8 mouse cellular contexts compared by ENCODE assay signal in the genomic region with DNA sequence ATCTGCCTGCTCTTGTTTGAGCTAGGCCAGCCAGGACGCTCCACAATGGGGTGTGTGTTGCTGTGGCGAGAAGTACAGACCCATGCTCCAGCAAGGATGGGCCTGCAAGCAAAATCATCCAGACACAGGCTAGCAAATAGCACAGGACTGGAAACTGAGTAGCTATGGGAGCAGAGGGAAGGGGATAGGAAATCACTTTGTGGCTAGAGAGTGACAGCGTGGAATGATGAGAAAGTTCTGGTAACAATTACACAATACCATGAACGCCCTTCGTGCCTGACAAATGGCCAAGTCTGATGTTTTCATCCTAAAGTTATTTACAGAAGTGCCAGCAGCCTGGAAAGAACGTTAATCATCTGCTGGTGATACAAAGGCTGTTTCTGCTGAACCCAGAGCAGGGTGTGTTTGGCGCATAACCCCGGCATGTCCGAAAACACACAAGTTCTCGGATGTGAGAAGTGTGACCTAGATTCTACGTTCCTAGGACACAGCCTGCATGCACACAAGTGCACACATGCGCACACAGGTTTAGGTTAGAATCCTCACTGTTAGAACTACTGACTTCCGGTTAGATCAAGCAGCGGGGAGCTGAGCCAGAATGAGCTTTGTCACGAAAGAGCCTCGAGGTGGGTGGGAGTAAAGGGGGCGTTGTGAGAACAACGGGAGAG. TPM values are rescaled to one million over a fixed set of nuclear protein-coding genes. Genes with fewer than 3 reads are reported as not detected.
A peak's percentile ranks its signal among the peaks of the same experiment; 100 is the strongest.
DNase-seq lines count a peak whose midpoint lies in the region; ATAC-seq and TF ChIP-seq lines count a peak whose summit lies in the region.

No protein-coding gene starts in this region.

- no peaks in the 10 kb centered on the region for H3K27me3 ChIP-seq in embryonic facial prominence, embryonic 13.5 days
- H3K27me3 ChIP-seq in hindbrain, embryonic 15.5 days, result no peaks in the 10 kb centered on the region
- H3K27me3 ChIP-seq in liver, embryonic 15.5 days, result no peaks in the 10 kb centered on the region
- no peaks in the 10 kb centered on the region for H3K27me3 ChIP-seq in stomach, postnatal 0 days (ENCODE audit: control insufficient read depth, insufficient read depth, low read length)

- H3K4me3 ChIP-seq in embryonic facial prominence, embryonic 13.5 days, result no peak overlapping the region
- no peak overlapping the region for H3K4me3 ChIP-seq in hindbrain, embryonic 15.5 days
- no peak overlapping the region for H3K4me3 ChIP-seq in liver, embryonic 15.5 days (replicated peaks)
- no peak overlapping the region for H3K4me3 ChIP-seq in stomach, postnatal 0 days (ENCODE audit: low read depth, low read length)

- ATAC-seq in frontal cortex, adult (ENCODE audit: low TSS enrichment), result peak; percentile 80
- ATAC-seq in embryonic facial prominence, embryonic 13.5 days (ENCODE audit: insufficient number of reproducible peaks, insufficient read depth, low FRiP score, low TSS enrichment, low read depth), result no peak
- ATAC-seq in hindbrain, embryonic 15.5 days (ENCODE audit: low FRiP score, low read depth), result no peak
- no peak for ATAC-seq in liver, embryonic 15.5 days (ENCODE audit: insufficient read depth)
- peak; percentile 68 for ATAC-seq in stomach, postnatal 0 days (ENCODE audit: low FRiP score, low TSS enrichment)

- 54% methylated on average over 18 of the region's 18 CpGs for WGBS in embryonic facial prominence, embryonic 13.5 days
- 54% methylated on average over 18 of the region's 18 CpGs for WGBS in hindbrain, embryonic 15.5 days
- 75% methylated on average over 18 of the region's 18 CpGs for WGBS in liver, embryonic 15.5 days (ENCODE audit: insufficient replicate concordance)
- WGBS in stomach, postnatal 0 days, result 18% methylated on average over 18 of the region's 18 CpGs

- peak overlapping the region; percentile 4; the same call in 1 of the 2 replicates for H3K9ac ChIP-seq in embryonic facial prominence, embryonic 13.5 days
- H3K9ac ChIP-seq in hindbrain, embryonic 15.5 days, result no peak overlapping the region
- H3K9ac ChIP-seq in liver, embryonic 15.5 days, result no peak overlapping the region
- H3K9ac ChIP-seq in stomach, postnatal 0 days (ENCODE audit: low read length), result 0 out of 2 replicates have a peak overlapping the region, but pooled peaks have one; percentile 35

- no peak overlapping the region for H3K4me2 ChIP-seq in embryonic facial prominence, embryonic 13.5 days
- no peak overlapping the region for H3K4me2 ChIP-seq in hindbrain, embryonic 15.5 days
- no peak overlapping the region for H3K4me2 ChIP-seq in liver, embryonic 15.5 days
- H3K4me2 ChIP-seq in stomach, postnatal 0 days (replicated peaks; ENCODE audit: low read depth), result peak overlapping the region; percentile 8; the same call in 1 of the 2 replicates

- no peak for TF ChIP-seq CTCF in stomach, postnatal 0 days (IDR thresholded peaks at IDR 0.05; ENCODE audit: low read depth)

- peak overlapping the region; percentile 74 for H3K27ac ChIP-seq in embryonic facial prominence, embryonic 13.5 days
- peak overlapping the region; percentile 2 for H3K27ac ChIP-seq in hindbrain, embryonic 15.5 days (replicated peaks)
- peak overlapping the region; percentile 31 for H3K27ac ChIP-seq in liver, embryonic 15.5 days (replicated peaks)
- H3K27ac ChIP-seq in stomach, postnatal 0 days (replicated peaks), result peak overlapping the region; percentile 90

- no peak for DNase-seq in frontal cortex, postnatal 14 days (ENCODE audit: low spot score in 2 of 2)
- peak; percentile 35 for DNase-seq in 416B (ENCODE audit: low read depth)
- no peak for DNase-seq in stomach, postnatal 0 days (ENCODE audit: low spot score)
- no peak for DNase-seq in c-Kit-positive CD71-positive TER-119-positive erythroid progenitor cells, embryonic 14.5 days (ENCODE audit: low spot score)

- H3K9me3 ChIP-seq in embryonic facial prominence, embryonic 13.5 days, result no peaks in the 10 kb centered on the region
- H3K9me3 ChIP-seq in hindbrain, embryonic 15.5 days, result no peaks in the 10 kb centered on the region
- no peaks in the 10 kb centered on the region for H3K9me3 ChIP-seq in liver, embryonic 15.5 days (replicated peaks)
- no peaks in the 10 kb centered on the region for H3K9me3 ChIP-seq in stomach, postnatal 0 days (ENCODE audit: control insufficient read depth, low read length)

- peaks cover 34% of the 10 kb centered on the region for H3K36me3 ChIP-seq in embryonic facial prominence, embryonic 13.5 days
- H3K36me3 ChIP-seq in hindbrain, embryonic 15.5 days, result 0 out of 2 replicates have a peak, but pooled peaks cover 4% of the 10 kb centered on the region
- peaks cover 77% of the 10 kb centered on the region for H3K36me3 ChIP-seq in liver, embryonic 15.5 days (replicated peaks)
- no peaks in the 10 kb centered on the region; the same call in 1 of the 2 replicates for H3K36me3 ChIP-seq in stomach, postnatal 0 days (ENCODE audit: control insufficient read depth, insufficient read depth, low read length)

- no peak for TF ChIP-seq EP300 in stomach, postnatal 0 days (optimal IDR thresholded peaks at IDR 0.05)

- peaks cover 12% of the 10 kb centered on the region for H3K4me1 ChIP-seq in embryonic facial prominence, embryonic 13.5 days
- peaks cover 12% of the 10 kb centered on the region for H3K4me1 ChIP-seq in hindbrain, embryonic 15.5 days (replicated peaks)
- H3K4me1 ChIP-seq in liver, embryonic 15.5 days (replicated peaks), result peaks cover 72% of the 10 kb centered on the region
- peaks cover 4% of the 10 kb centered on the region for H3K4me1 ChIP-seq in stomach, postnatal 0 days (replicated peaks; ENCODE audit: control insufficient read depth, insufficient read depth)

RNA-seq across cellular contexts. Expression of gene Txnrd2, which starts 10.0 kb away (rescaled TPM):
- 14.9 and 17.7 TPM in 2 replicates for polyA plus RNA-seq in embryonic facial prominence, embryonic 13.5 days (2015; fragmentation: Nextera tagmentation; extraction: Ambion mirVana)
- 31.0 and 31.7 TPM in 2 replicates for polyA plus RNA-seq in hindbrain, embryonic 15.5 days (2015; fragmentation: Nextera tagmentation; extraction: Ambion mirVana)
- 101 and 114 TPM in 2 replicates for polyA plus RNA-seq in liver, embryonic 15.5 days (2015; fragmentation: Nextera tagmentation; extraction: Ambion mirVana)
- polyA plus RNA-seq in stomach, postnatal 0 days (2015; fragmentation: Nextera tagmentation; extraction: Ambion mirVana), result 16.2 and 16.8 TPM in 2 replicates

RNA-seq across cellular contexts. Expression of gene Comt, which starts 10.4 kb away (rescaled TPM):
- polyA plus RNA-seq in embryonic facial prominence, embryonic 13.5 days (2015; fragmentation: Nextera tagmentation; extraction: Ambion mirVana), result 73.9 and 78.8 TPM in 2 replicates
- 106 and 113 TPM in 2 replicates for polyA plus RNA-seq in hindbrain, embryonic 15.5 days (2015; fragmentation: Nextera tagmentation; extraction: Ambion mirVana)
- polyA plus RNA-seq in liver, embryonic 15.5 days (2015; fragmentation: Nextera tagmentation; extraction: Ambion mirVana), result 87.6 and 94.1 TPM in 2 replicates
- polyA plus RNA-seq in stomach, postnatal 0 days (2015; fragmentation: Nextera tagmentation; extraction: Ambion mirVana), result 95.1 and 99.6 TPM in 2 replicates

Comparison
In these comparisons a context has a peak if more than half of its experiments do, and no peak if none do; other contexts are left out.
1. ATAC-seq: peak in frontal cortex, adult (single experiment) and stomach, postnatal 0 days (single experiment); none in embryonic facial prominence, embryonic 13.5 days (single experiment), hindbrain, embryonic 15.5 days (single experiment) and liver, embryonic 15.5 days (single experiment).
2. H3K27ac ChIP-seq: peak in every context shown above with its lines; median percentile 90 in stomach, postnatal 0 days; 74 in embryonic facial prominence, embryonic 13.5 days; 31 in liver, embryonic 15.5 days; 2 in hindbrain, embryonic 15.5 days.
3. H3K9ac ChIP-seq: peak in embryonic facial prominence, embryonic 13.5 days (single experiment) and stomach, postnatal 0 days (single experiment); none in hindbrain, embryonic 15.5 days (single experiment) and liver, embryonic 15.5 days (single experiment).